Mouse (Mus musculus): ENCODE results near the gene Zc3h14.

The Zc3h14 gene

DNA sequence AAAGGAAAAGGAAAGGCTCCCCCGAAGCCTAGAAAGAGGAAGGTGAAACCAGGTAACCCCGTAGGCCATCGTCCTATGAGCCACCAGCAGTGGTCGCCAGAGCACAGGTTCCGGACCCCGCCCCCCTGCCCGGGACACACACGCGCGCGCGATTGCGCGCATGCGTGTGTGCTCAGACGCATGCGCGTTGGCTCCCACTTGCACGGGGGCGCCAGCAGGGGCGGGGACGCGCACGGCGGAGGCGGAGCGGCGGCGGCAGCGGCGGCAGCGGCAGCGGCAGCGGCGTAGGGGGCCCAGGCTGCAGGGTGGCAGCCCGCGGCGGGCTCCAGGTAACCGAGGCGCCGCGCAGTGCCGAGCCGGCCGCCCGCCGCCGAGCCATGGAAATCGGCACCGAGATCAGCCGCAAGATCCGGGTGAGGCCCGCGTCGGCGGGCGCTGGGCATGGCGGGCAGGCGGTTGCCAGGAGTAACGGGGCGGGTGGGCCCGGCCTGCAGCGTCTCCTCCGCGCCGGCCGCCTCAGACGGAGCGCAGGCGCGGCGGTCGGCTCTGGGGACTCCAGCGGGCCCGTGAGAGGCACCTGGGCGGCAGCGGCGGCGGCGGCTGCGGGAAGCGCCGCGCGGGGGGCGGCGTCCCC is at the start of gene Zc3h14:
TSS of gene Zc3h14 (plus strand) at position 219 of the 634 bp plus-strand sequence.
- peak; percentile 97 for DNase-seq (ENCODE audit: low read depth, low spot score)

DNA sequence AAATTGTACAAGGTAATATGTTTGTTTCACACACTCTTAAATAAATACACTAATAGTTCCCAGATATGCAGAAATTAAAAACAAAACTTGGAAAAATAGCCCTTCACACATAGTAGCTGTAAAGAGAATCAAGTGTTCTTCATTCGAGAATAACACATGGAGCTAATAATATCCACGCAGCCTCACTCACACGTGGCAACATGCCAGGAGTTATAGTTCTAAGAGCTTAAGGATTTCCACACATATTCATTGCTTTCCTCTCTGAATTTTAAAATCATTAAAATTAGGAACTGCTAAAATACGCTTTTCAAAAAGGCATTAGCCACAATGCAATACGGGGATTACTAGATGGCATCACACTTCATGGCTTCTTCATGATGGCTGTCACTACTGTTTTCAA is 49.6 kb upstream of the Zc3h14 start:
- peak; percentile 40 for DNase-seq (ENCODE audit: low read depth, low spot score)

DNA sequence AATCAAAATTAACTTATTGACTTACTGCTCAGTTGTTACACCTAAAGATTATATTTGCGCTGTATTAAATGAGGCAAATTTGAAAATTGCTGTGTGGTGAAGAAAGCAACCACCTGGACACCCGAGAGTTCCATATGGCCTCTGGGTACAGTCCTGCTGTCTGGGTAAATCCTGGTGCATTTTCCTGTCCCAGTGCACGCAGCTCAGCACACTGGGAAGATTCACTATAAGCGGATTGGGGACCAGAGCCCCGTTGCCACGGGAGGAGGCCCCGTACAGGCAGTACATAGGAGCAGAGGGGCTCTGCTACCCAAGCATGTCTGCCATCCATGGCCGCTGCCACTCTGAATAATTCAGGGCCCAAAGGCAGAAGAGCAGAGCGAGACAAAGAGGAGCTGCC is 45.2 kb upstream of the Zc3h14 start:
- DNase-seq (ENCODE audit: low read depth, low spot score) = no peak

DNA sequence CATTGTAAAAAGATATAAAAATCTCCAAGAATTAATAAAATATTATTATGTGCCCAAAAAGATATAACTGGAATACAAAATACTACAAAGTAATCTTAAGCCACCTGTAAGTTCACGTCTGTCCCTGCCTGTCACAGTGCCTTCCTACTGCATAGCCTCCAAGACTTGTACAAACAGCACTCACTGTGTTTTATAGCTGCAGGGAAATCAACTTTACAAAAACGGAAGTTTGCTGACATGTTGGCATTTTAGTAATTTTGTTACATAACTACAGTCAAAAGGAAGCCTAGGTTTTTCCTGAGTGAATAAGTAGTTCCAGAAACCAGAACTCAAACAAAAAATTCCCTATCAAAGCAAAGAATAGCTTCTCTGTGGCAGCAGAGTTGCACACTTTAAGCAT is 43.2 kb upstream of the Zc3h14 start:
- no peak for DNase-seq (ENCODE audit: low read depth, low spot score)

DNA sequence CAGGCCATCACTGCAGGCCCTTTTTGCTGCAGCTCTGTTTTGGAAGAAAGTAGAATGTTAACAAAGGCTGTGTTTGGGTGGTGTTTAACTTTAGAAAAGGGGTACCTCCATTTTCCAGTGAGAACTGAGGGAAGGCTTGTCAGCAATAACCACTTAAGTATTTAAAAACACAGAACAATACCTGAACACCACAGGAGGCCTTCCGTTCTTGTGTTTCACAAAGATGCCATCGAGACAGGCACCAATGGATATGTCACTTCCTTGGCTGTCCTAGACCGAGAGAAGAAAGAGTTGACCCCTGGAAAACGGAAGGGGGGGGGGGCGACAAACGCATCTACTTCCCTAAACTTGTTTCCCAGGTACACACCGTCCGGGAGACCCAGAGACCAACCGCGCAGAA is 42.8 kb upstream of the Zc3h14 start:
- no peak for DNase-seq (ENCODE audit: low read depth, low spot score)

DNA sequence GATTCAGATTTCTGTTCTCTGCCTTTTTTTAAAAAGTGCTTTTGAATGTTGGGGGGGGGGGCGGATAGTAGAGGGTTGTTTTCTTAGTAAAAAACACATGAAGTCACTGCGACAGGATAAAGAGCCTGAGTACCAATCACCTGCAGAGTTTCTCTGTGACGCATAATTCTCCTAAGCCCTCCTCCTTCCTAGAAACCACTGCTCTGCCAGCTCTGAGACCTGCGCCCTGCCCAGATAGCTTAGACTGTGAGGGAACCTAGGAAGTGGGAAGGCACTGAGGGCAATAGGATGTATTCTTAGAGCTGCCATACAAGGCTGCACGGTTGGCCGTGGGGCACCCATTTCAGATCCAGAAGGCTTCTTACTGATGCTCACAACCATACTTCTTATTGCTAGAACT is 33.9 kb upstream of the Zc3h14 start:
- no peak for DNase-seq (ENCODE audit: low read depth, low spot score)

DNA sequence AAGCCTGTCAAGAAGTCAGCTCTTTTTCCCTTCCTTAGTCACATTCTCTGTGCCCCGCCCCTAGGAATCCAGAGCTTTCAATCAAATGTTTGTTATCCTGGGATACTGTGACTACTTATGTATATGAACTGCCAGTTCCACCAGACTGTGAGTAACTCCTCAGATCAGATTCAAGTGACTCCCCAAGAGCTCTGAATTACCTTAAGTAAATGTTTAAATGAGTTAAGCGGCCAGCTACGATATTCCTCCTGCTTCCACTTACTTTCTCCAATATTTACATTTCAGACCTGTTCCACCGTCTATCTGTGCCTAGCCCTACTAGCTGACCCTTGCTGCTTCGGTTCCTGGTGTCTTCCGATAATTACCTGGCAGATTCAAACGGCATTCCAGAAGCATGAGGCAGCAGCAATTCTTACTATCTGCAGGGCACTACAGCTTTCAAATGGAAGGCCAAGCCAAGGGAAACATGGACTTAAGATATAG is 33.1 kb upstream of the Zc3h14 start:
- no peak for DNase-seq (ENCODE audit: low read depth, low spot score)

DNA sequence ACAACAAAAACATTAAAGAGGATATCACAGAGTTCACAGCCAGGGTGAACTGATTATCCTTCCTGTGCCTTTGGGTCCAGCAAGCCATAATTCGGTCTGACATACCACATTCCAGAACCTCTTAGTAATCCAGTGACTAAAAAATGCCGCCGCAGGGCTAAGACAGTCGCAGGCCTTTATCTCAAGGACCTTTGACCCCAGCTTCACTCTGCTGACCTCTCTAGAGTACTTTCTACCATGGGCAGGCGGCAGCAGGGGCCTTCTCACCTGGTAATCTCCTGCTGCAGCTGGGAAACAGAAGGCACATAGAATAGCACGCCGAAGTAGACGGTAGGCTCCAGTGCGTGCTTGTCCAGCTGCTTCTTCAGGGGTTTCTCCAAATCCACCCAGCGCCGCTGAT is 32.0 kb upstream of the Zc3h14 start:
- no peak for DNase-seq (ENCODE audit: low read depth, low spot score)

DNA sequence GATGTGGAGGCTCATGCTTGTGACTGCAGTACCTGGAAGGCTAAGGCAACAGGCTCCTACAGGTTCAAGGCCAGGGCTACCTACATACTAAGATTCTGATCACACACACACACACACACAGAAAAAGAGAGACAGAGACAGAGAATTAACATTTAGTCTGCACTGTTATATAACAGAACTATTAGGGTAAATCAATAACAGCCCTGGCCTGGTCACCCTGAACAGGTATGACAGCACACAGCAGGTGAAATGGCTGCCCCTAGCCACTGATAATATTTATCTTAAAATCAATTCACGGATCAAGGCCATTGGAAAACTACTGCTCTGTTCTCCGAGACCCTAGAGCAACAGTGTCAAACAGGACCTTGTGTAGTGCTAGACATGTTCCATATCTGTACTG is 30.6 kb upstream of the Zc3h14 start:
- no peak for DNase-seq (ENCODE audit: low read depth, low spot score)

DNA sequence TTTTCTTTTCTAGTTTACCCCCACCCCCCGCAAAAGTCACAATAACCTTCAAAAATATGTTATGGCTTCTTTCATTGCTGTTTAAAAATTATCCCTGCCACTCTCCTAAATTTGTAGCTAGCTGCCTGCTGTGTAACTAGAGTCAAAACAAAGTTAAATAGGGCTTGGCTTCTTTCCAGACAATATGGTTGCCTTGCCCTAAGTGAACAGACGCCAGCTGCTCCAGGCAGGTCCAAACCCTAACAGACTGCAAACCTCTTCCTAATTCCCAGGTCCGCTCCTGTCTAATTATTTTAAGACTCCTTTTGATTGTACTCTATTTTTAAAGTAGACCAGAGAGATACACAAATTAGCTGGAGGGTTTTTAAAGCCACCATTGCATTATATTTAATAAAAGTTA is 26.1 kb upstream of the Zc3h14 start:
- DNase-seq (ENCODE audit: low read depth, low spot score) = peak; percentile 92

DNA sequence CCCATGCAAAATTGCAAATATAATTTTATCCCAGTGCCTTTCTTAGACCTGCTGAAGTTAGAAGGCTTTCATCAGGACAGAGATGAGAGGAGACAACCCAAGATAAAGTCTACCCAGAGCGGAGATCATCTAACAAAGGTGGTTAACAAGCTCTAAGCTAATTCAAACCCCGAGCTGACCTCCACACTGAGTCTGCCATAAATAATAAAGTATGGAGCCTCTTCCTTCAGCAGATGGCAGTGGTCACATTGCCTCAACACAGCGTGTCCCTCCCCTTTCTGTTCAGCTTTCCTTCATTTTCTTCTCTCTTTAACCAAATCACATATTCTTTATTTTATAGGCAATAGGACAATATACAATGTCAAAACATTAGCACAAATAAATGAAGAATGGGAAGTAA is 25.7 kb upstream of the Zc3h14 start:
- no peak for DNase-seq (ENCODE audit: low read depth, low spot score)

DNA sequence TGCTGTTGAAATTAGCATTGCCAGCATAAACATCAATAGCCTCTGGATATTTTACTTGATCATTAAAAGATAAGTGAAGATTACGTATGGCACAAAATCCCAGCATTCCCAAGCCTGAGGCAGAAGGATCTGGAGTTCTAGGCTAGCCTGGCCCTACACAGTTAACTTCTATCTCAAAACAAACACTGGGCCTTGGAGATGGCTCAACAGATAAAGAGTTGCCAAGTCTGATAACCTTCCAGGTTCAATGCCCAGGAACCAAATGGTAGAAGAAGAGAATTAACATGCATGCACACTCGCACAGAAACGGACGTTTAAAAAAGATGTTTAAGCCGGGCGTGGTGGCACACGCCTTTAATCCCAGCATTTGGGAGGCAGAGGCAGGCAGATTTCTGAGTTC is 22.5 kb upstream of the Zc3h14 start:
- DNase-seq (ENCODE audit: low read depth, low spot score) = no peak

DNA sequence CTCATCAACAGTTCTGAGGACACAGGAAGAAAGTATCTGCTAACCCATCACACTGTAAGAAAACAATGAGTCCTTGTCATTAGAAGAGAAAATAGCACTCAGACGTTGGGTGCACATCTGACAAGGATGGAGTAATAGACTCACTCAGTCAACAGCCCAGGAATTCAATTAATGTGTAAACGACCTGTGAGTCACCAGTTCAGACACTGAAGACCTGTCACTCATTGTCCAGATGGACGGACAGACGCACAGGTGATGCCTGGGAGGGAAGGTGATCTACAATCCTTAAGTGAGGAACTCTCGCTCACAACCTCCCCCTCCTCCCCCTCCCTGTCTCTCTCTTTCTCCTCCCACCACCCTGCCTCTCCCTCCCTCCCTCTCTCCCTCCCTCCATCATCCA is 21.8 kb upstream of the Zc3h14 start:
- DNase-seq (ENCODE audit: low read depth, low spot score) = no peak

DNA sequence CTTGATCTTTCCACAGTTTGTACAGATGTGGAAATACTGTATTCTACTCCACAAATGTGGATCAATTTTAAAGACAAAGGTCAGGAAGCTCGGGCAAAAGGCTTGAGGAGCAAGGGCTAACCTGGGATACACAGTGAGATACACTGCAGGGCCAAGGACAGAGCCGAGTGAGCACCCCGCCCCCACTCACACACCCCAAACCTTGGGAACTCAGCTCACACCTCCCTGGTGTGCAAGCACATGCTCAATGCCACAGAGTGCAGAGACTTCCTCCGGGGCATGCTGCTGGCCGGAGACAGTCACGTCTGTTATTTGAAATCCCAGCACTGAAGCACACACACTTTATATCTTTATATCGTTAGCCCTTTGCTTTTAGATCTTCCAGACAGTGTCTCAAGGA is 20.7 kb upstream of the Zc3h14 start:
- no peak for DNase-seq (ENCODE audit: low read depth, low spot score)

DNA sequence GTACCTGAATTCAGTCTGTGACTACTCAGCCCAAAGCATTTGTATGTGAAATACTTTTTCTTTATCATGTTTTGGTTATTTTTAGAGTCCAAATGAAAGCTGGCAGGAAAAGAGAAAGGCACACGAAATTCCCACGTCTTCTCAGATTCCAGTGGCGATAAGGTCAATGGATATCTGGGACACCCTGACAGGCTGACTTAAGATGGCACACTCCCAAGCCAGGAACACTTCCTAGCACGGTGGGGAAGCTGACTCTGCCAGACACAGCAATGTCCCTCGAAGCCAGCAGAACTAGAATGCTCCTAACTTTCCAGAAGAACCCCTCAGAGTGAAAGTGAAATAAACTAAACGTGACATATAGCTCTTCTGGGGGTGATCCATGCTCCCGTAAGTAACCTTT is 19.6 kb upstream of the Zc3h14 start:
- DNase-seq (ENCODE audit: low read depth, low spot score) = peak; percentile 62

DNA sequence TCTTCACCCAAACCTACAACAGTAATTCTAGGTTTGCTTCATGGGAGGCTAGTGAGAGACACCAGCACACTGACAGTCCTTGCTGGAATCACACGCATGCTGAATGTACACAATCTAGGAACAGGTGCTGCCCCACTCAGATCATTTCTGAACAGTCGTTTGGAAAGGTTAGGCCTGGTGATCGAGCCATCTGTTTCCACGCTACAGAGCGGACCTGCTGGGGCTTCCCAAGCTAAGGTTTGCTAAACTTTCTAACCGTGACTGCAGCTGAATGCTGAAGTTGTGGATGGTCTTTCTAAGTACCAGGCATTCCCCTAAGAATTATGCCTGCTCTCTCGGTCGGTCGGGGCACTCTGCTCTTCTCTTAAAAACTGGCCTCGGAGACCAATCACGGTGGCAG is 16.1 kb upstream of the Zc3h14 start:
- DNase-seq (ENCODE audit: low read depth, low spot score) = peak; percentile 91

DNA sequence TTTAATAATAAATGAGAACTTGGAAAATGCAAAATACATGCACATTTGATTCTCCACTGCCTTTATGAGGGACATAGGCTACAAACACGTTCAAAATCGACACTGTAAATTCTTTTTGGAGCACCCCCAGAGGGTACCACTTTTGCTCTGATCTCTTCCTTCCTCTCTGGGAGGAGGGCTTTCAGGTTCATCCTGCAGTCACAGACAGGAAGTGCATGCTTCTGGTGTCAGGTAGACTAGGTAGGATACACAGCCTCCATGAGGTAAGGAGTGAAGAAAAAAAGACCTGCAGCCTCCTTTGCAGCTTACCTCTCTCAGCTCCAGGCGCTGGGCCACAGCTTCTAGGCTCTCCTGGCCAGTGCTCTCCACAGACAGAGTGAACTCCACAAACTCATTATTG is 13.6 kb upstream of the Zc3h14 start:
- no peak for DNase-seq (ENCODE audit: low read depth, low spot score)

DNA sequence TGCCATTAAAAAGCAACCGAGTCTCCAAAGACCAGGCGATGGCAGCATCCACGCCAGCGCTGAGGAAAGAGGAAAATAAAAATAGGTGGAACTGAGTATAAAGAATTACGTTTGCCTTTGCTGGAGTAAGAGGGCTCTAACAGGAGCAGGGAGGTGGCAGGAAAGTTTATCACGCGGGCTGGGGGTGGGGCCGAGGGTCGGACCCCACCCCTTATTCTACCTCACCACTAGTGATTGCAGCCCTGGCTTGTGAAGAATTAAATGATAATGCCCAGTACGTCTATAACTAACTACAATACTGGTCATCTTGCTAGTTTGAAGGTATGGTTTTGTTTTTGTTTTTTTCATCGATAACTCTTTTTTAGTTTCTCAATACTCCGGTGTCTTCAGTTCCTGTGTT is 13.0 kb upstream of the Zc3h14 start:
- DNase-seq (ENCODE audit: low read depth, low spot score) = no peak

DNA sequence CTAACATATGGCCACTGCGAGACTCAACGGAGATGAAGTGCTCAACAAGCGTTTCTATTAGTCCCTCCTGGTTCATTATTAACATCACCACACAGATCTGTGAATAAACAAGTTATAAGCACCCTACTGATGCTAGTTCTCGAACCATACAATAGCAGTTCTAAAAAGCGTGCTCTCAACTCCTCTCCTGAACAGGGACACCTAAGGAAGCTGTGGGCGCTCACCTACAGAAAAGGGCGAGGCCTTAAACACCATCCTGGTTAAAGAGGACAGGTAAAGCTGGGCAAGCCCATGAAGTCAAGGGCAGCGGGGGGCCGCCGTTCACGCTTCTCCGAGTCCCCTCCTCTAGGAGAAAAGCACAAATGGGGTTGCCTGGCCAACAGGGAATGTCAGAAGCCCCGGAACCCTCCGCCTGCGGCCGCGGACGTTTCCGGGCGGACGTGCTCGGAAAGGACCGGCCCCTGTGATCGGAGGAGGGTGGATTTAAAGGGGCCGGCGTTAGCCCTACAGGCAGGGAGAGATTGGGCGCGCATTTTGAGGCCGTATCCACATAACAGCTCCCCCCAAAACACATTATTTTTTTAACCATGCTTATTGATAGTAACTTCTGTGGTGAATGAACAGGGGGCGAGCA is 12.4 kb upstream of the Zc3h14 start:
- peak; percentile 94 for DNase-seq (ENCODE audit: low read depth, low spot score)

DNA sequence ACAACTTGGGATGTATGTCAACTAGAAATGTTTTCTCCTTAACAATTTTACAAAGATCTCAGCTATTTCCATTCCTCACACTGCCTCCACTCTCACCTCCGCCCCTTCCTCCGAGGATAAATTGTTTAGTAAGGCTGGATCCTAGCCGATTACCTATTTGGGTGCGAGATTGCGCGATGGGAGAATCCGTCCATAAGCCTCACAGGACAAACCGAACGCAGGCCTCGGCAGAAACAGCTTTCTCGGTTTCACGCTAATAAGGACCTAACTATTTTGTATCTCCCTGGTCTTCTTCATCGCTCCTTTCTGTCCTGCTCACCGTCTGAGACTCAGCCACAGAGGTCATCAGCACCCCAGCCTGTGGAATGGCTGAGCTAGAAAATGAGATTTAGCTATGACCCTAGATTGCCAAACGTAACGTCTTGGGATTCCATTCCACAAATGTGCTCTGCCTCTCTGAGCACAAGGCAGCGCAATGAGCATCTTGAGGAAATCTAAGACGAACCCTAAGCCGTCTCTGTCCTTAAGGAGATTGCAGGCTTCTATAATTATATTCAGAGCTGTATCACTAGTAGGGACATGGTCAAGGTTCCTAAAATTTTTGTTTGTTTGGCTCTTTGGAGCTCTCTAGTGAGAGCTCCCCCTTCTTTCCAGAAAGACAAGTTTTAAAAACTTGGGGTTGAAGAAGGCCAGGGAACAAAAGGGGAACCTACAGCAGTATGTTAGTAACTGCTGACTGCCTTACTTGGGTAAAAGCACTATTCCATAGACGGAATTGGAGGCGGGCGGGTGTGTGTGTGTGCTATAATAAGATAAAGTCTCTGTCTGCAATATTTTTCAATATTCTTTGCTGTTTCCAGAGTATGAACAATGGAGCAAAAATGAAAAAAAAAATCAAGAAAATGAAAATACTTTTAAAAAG is 11.6 kb upstream of the Zc3h14 start:
- no peak for DNase-seq (ENCODE audit: low read depth, low spot score)

DNA sequence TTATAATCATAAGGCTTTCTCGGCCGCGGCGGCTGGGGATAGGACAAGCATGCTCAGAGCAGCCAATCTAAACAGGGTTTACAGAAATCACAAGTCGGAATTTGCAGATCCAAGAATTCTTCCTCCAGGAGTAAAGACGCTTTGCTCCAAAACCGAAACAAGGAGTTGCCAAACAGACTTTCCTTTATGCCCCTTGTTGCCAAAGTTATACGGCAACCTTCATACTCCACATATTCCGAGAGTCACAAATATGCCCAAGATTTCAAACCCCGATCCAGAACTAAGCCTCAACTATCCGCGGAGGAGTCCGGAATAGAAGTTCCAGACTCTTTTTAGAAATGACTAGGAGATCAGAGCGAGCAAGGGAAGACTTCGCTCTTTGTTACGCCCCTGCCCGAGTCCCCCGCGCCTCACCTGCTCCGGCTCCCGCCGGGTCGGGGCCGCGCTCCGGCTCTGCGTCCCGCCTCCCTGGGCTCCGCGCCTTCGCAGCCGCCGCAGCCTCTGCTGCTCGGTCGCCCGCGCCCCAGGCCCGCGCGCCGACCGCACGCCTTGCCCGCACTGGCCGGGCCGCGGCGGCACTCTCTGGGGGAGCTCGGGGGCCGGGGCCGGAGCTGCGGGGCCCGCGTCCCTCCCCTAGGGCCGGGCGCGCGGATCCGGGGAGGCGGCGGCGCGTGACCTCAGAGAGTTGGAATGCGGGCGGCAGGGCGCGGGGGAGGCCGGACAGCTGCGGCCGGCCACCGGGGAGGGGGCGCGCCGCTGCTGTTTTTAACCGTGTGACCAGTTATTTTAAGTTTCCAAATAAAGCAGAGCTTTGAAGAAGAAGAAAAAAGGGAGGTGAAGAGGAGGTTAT is 9.6 kb upstream of the Zc3h14 start, which contains the start of gene Ptpn21:
TSS of gene Ptpn21 (minus strand) at position 455 of the 850 bp plus-strand sequence.
- peak; percentile 75 for DNase-seq (ENCODE audit: low read depth, low spot score)

Data from brain, adult 2 months (tissue).